28 mouse cellular contexts compared by ENCODE assay signal in genomic region chr4:119473150-119473549, GRCm38 (mm10). TPM values are rescaled to one million over a fixed set of nuclear protein-coding genes. Genes with fewer than 3 reads are reported as not detected.
A peak's percentile ranks its signal among the peaks of the same experiment; 100 is the strongest.
DNase-seq lines count a peak whose midpoint lies in the region; ATAC-seq and TF ChIP-seq lines count a peak whose summit lies in the region.
"Had no signal": no experiment of that assay in that cellular context is flagged by ENCODE, and none has a peak within 500 bp of the region (broad histone marks: within the 10 kb centered on the region; RNA-seq: fewer than 3 reads in every experiment).

No protein-coding gene starts in this region.

- no peak overlapping the region for H3K4me2 ChIP-seq in kidney, embryonic 14.5 days (replicated peaks; ENCODE audit: low read depth, low read length)
- no peak overlapping the region for H3K4me2 ChIP-seq in kidney, postnatal 0 days (ENCODE audit: low read length)
- H3K4me2 ChIP-seq in limb, embryonic 14.5 days (replicated peaks; ENCODE audit: low read depth, low read length, severe bottlenecking): no peak overlapping the region
- H3K4me2 ChIP-seq: embryonic facial prominence, embryonic 12.5 days; forebrain, embryonic 12.5 days; forebrain, embryonic 15.5 days; heart, embryonic 12.5 days; heart, embryonic 15.5 days; hindbrain, embryonic 13.5 days had no signal

- H3K27ac ChIP-seq in kidney, embryonic 14.5 days (ENCODE audit: low read depth, low read length): no peak overlapping the region
- no peak overlapping the region for H3K27ac ChIP-seq in kidney, postnatal 0 days
- H3K27ac ChIP-seq in limb, embryonic 14.5 days (replicated peaks; ENCODE audit: low read depth, low read length): no peak overlapping the region
- H3K27ac ChIP-seq: embryonic facial prominence, embryonic 12.5 days; forebrain, embryonic 12.5 days; forebrain, embryonic 15.5 days; heart, embryonic 15.5 days; hindbrain, embryonic 13.5 days had no signal

- TF ChIP-seq CTCF in kidney, postnatal 0 days (IDR thresholded peaks at IDR 0.05; ENCODE audit: low read depth): no peak

- no peak for DNase-seq in kidney, postnatal 36 days
- peak; percentile 66 for DNase-seq in kidney, postnatal 0 days (ENCODE audit: low spot score)
- no peak for DNase-seq in kidney, adult 18-20 months
- peak; percentile 12 for DNase-seq in limb, embryonic 14.5 days (ENCODE audit: low spot score)
- DNase-seq in embryo, embryonic 10 days (ENCODE audit: low spot score): no peak
- DNase-seq: adrenal gland, postnatal 10 days; B cell, adult 2 months; cerebellum, adult 11-12 months; cerebellum, adult 8-10 months; cerebellum, postnatal 10 days; cerebellum, postnatal 36 days; gastrocnemius, postnatal 25 days; heart, adult 18-20 months; heart, postnatal 10 days; heart, postnatal 36 days had no signal

- H3K4me3 ChIP-seq in kidney, embryonic 14.5 days (ENCODE audit: low read length): no peak overlapping the region
- no peak overlapping the region for H3K4me3 ChIP-seq in kidney, postnatal 0 days (replicated peaks; ENCODE audit: low read depth, low read length)
- no peak overlapping the region for H3K4me3 ChIP-seq in limb, embryonic 14.5 days (replicated peaks; ENCODE audit: low read length)
- H3K4me3 ChIP-seq: embryonic facial prominence, embryonic 12.5 days; erythroblast, embryonic 14.5 days; forebrain, embryonic 12.5 days; forebrain, embryonic 15.5 days; heart, embryonic 12.5 days; heart, embryonic 15.5 days; hindbrain, embryonic 10.5 days; hindbrain, embryonic 13.5 days had no signal

- 33% methylated on average over 5 of the region's 5 CpGs for WGBS in kidney, embryonic 14.5 days
- 25% methylated on average over 5 of the region's 5 CpGs for WGBS in kidney, postnatal 0 days
- WGBS in limb, embryonic 14.5 days: 34% methylated on average over 5 of the region's 5 CpGs

- no peak overlapping the region for H3K9ac ChIP-seq in kidney, embryonic 14.5 days (ENCODE audit: low read depth, low read length)
- H3K9ac ChIP-seq in kidney, postnatal 0 days (ENCODE audit: low read depth, low read length): no peak overlapping the region
- H3K9ac ChIP-seq in limb, embryonic 14.5 days (ENCODE audit: low read depth, low read length, severe bottlenecking): no peak overlapping the region
- H3K9ac ChIP-seq: embryonic facial prominence, embryonic 12.5 days; forebrain, embryonic 12.5 days; forebrain, embryonic 15.5 days; heart, embryonic 12.5 days; heart, embryonic 15.5 days; hindbrain, embryonic 13.5 days had no signal

- ATAC-seq in kidney, embryonic 14.5 days (ENCODE audit: low FRiP score, low TSS enrichment): peak; percentile 56; the same call in 1 of the 2 replicates
- ATAC-seq in kidney, postnatal 0 days (replicated peaks; ENCODE audit: low FRiP score, low read depth): no peak
- peak; percentile 30; the same call in 1 of the 2 replicates for ATAC-seq in limb, embryonic 14.5 days (ENCODE audit: low FRiP score, low read depth)
- ATAC-seq: forebrain, embryonic 15.5 days; hindbrain, embryonic 16.5 days; Patski had no signal

- no peak for TF ChIP-seq POLR2A in limb, embryonic 14.5 days (IDR thresholded peaks at IDR 0.05; ENCODE audit: borderline replicate concordance, extremely low read depth, insufficient read depth, insufficient read length)

- H3K9me3 ChIP-seq in kidney, embryonic 14.5 days (ENCODE audit: control insufficient read depth, low read length): no peaks in the 10 kb centered on the region
- H3K9me3 ChIP-seq in kidney, postnatal 0 days (replicated peaks; ENCODE audit: low read length): no peaks in the 10 kb centered on the region
- no peaks in the 10 kb centered on the region for H3K9me3 ChIP-seq in limb, embryonic 14.5 days (ENCODE audit: control insufficient read depth, low read length)
- H3K9me3 ChIP-seq: embryonic facial prominence, embryonic 12.5 days; forebrain, embryonic 12.5 days; forebrain, embryonic 15.5 days; G1E; heart, embryonic 12.5 days; heart, embryonic 15.5 days; hindbrain, embryonic 10.5 days; hindbrain, embryonic 13.5 days had no signal

- H3K36me3 ChIP-seq in kidney, embryonic 14.5 days (ENCODE audit: control insufficient read depth, insufficient read depth, low read length): no peaks in the 10 kb centered on the region
- no peaks in the 10 kb centered on the region for H3K36me3 ChIP-seq in kidney, postnatal 0 days (ENCODE audit: insufficient read depth, low read length)
- H3K36me3 ChIP-seq in limb, embryonic 14.5 days (ENCODE audit: control insufficient read depth, insufficient read depth, low read length): no peaks in the 10 kb centered on the region
- H3K36me3 ChIP-seq: embryonic facial prominence, embryonic 12.5 days; forebrain, embryonic 12.5 days; forebrain, embryonic 15.5 days; G1E; heart, embryonic 12.5 days; heart, embryonic 15.5 days; hindbrain, embryonic 10.5 days had no signal

- peaks cover 7% of the 10 kb centered on the region for H3K4me1 ChIP-seq in kidney, embryonic 14.5 days (ENCODE audit: control insufficient read depth, insufficient read depth, low read length)
- H3K4me1 ChIP-seq in kidney, postnatal 0 days (replicated peaks; ENCODE audit: insufficient read depth, low read length): 0 out of 2 replicates have a peak, but pooled peaks cover 2% of the 10 kb centered on the region
- 0 out of 2 replicates have a peak, but pooled peaks cover 3% of the 10 kb centered on the region for H3K4me1 ChIP-seq in limb, embryonic 14.5 days (ENCODE audit: control insufficient read depth, insufficient read depth, low read length)
- H3K4me1 ChIP-seq: forebrain, embryonic 12.5 days; hindbrain, embryonic 10.5 days; hindbrain, embryonic 13.5 days had no signal

- H3K27me3 ChIP-seq in kidney, embryonic 14.5 days (ENCODE audit: control insufficient read depth, insufficient read depth, low read length): no peaks in the 10 kb centered on the region
- H3K27me3 ChIP-seq in kidney, postnatal 0 days (ENCODE audit: insufficient read depth, low read length): no peaks in the 10 kb centered on the region
- no peaks in the 10 kb centered on the region for H3K27me3 ChIP-seq in limb, embryonic 14.5 days (ENCODE audit: control insufficient read depth, insufficient read depth, low read length)
- H3K27me3 ChIP-seq: CH12.LX; embryonic facial prominence, embryonic 12.5 days; forebrain, embryonic 12.5 days; forebrain, embryonic 15.5 days; heart, embryonic 15.5 days; hindbrain, embryonic 13.5 days; Patski had no signal

RNA-seq across cellular contexts. Expression of gene Rimkla, which starts 19.3 kb away (rescaled TPM):
- polyA plus RNA-seq in kidney, embryonic 14.5 days (2014; fragmentation: Nextera tagmentation; extraction: Ambion mirVana): 1.4 and 2.3 TPM in 2 replicates
- polyA plus RNA-seq in kidney, postnatal 0 days (2015; fragmentation: Nextera tagmentation; extraction: Ambion mirVana): 1.7 TPM in 2 replicates
- 0.79 and 1.1 TPM in 2 replicates for polyA plus RNA-seq in limb, embryonic 14.5 days (2012; rRNA removed)
- 0.62 and 0.75 TPM in 2 replicates for polyA plus RNA-seq in limb, embryonic 14.5 days (2014; fragmentation: Nextera tagmentation; extraction: Ambion mirVana)
- polyA plus RNA-seq: erythroblast, embryonic 14.5 days; G1E had no signal

RNA-seq across cellular contexts. Expression of gene Zmynd12, which starts 50.5 kb away (rescaled TPM):
- 0.53 and 0.86 TPM in 2 replicates for polyA plus RNA-seq in kidney, embryonic 14.5 days (2014; fragmentation: Nextera tagmentation; extraction: Ambion mirVana)
- polyA plus RNA-seq in kidney, postnatal 0 days (2015; fragmentation: Nextera tagmentation; extraction: Ambion mirVana): 1.6 and 1.7 TPM in 2 replicates
- polyA plus RNA-seq in limb, embryonic 14.5 days (2012; rRNA removed): 0.19 and 0.29 TPM in 2 replicates
- 0.22 and 0.29 TPM in 2 replicates for polyA plus RNA-seq in limb, embryonic 14.5 days (2014; fragmentation: Nextera tagmentation; extraction: Ambion mirVana)
- polyA plus RNA-seq: erythroblast, embryonic 14.5 days; forebrain, embryonic 12.5 days; heart, embryonic 12.5 days had no signal

RNA-seq across cellular contexts. Expression of gene Ppcs, which starts 50.9 kb away (rescaled TPM):
- polyA plus RNA-seq in kidney, embryonic 14.5 days (2014; fragmentation: Nextera tagmentation; extraction: Ambion mirVana): 48.9 and 51.5 TPM in 2 replicates
- polyA plus RNA-seq in kidney, postnatal 0 days (2015; fragmentation: Nextera tagmentation; extraction: Ambion mirVana): 64.5 and 68.0 TPM in 2 replicates
- 15.3 and 15.5 TPM in 2 replicates for polyA plus RNA-seq in limb, embryonic 14.5 days (2012; rRNA removed)
- polyA plus RNA-seq in limb, embryonic 14.5 days (2014; fragmentation: Nextera tagmentation; extraction: Ambion mirVana): 28.4 and 29.1 TPM in 2 replicates

RNA-seq across cellular contexts. Expression of gene Ccdc30, which starts 57.8 kb away (rescaled TPM):
- polyA plus RNA-seq in kidney, embryonic 14.5 days (2014; fragmentation: Nextera tagmentation; extraction: Ambion mirVana): 8.7 and 9.2 TPM in 2 replicates
- polyA plus RNA-seq in kidney, postnatal 0 days (2015; fragmentation: Nextera tagmentation; extraction: Ambion mirVana): 6.6 and 7.6 TPM in 2 replicates
- 2.5 TPM in 2 replicates for polyA plus RNA-seq in limb, embryonic 14.5 days (2012; rRNA removed)
- 3.9 and 5.8 TPM in 2 replicates for polyA plus RNA-seq in limb, embryonic 14.5 days (2014; fragmentation: Nextera tagmentation; extraction: Ambion mirVana)
- polyA plus RNA-seq: erythroblast, embryonic 14.5 days; G1E had no signal

Comparison
In these comparisons a context has a peak if more than half of its experiments do, and no peak if none do; other contexts are left out.
1. DNase-seq: peak in kidney, postnatal 0 days (single experiment) and limb, embryonic 14.5 days (single experiment); none in kidney, postnatal 36 days (0 of 2), kidney, adult 18-20 months (single experiment) and embryo, embryonic 10 days (single experiment).